Mouse (Mus musculus) kidney, embryonic 16.5 days (tissue): ENCODE results near the gene Rhoj. TPM values are rescaled to one million over a fixed set of nuclear protein-coding genes. Genes with fewer than 3 reads are reported as not detected.
A peak's percentile ranks its signal among the peaks of the same experiment; 100 is the strongest.
"Not testable (repeated sequence)": the region's sequence is repeated elsewhere in the genome, so short reads cannot be mapped to it uniquely, and the experiment has no call there.

Experiments used
- ATAC-seq: fragments of 200-750 bp; cut with Nextera tagmentation; 2 replicates; pipeline ENCODE4 v1.8.0; 2017; ENCODE audit warnings: moderate TSS enrichment; ENCODE audit not compliant: low FRiP score, low TSS enrichment
- H3K27ac ChIP-seq: fragments of 300-500 bp; sonication (generic); 2 replicates; pipeline ENCODE4 v1.5.1; 2014; ENCODE audit warnings: low read length
- H3K27me3 ChIP-seq: fragments of 300-500 bp; sonication (generic); 2 replicates; pipeline ENCODE4 v1.6.1; 2014; ENCODE audit warnings: low read length, control low read depth, mixed read lengths; ENCODE audit not compliant: insufficient read depth
- H3K36me3 ChIP-seq: fragments of 300-500 bp; sonication (generic); 2 replicates; pipeline ENCODE4 v1.6.1; 2014; ENCODE audit warnings: low read length, control low read depth, mixed read lengths; ENCODE audit not compliant: insufficient read depth
- H3K4me1 ChIP-seq: fragments of 300-500 bp; sonication (generic); 2 replicates; pipeline ENCODE4 v1.6.1; 2014; ENCODE audit warnings: low read length, control low read depth, mixed read lengths; ENCODE audit not compliant: insufficient read depth
- H3K4me2 ChIP-seq: fragments of 300-500 bp; sonication (generic); replicated peaks from 2 replicates; pipeline ENCODE4 v1.6.1; 2014; ENCODE audit warnings: low read depth, low read length
- H3K4me3 ChIP-seq: fragments of 300-500 bp; sonication (generic); 2 replicates; pipeline ENCODE4 v1.5.1; 2014; ENCODE audit warnings: mild to moderate bottlenecking, low read length
- H3K9ac ChIP-seq: fragments of 300-500 bp; sonication (generic); replicated peaks from 2 replicates; pipeline ENCODE4 v1.6.1; 2014; ENCODE audit warnings: low read length
- H3K9me3 ChIP-seq: fragments of 300-500 bp; sonication (generic); 2 replicates; pipeline ENCODE4 v1.6.1; 2016; ENCODE audit warnings: low read length, control low read depth
- WGBS: fragments of 180-500 bp; shearing (Covaris S2); extraction: QIAGEN DNeasy Blood & Tissue Kit; methylation state at CpG from one replicate; pipeline ENCODE4 v1.1.7; 2014; 5-methylcytosine and 5-hydroxymethylcytosine counted together
- polyA plus RNA-seq: library from polyadenylated mRNA; unstranded; fragments of >200 nt; fragmentation: Nextera tagmentation; extraction: Ambion mirVana; gene quantifications from 2 replicates; pipeline ENCODE4 v1.2.1, GENCODE M21; 2015

Rhoj gene
- polyA plus RNA-seq, 1 experiment from 2014 or later, result 58.3 TPM

DNA sequence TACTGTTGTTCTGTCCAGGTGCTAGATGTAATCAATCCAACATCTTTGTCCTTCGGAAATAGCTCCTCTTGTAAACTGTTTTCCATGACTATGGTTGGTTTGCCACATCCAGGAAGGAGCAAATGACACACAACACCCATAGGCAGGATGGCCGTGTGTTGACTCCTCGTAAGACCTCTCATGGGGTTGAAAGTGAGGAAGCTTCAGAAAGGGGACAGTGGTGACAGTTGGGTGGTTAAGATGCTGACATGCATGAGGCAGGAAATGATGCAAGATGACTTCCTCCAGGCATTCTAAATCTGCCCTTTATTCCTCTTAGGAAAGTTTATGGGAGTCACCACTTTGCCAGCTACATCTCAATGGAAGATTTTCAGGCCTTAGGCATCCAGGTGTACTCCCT lies 31.8 kb downstream of the Rhoj start:
- H3K27ac ChIP-seq, result no peak overlapping the region
- WGBS, result 93% methylated on average over 3 of the region's 3 CpGs
- H3K27me3 ChIP-seq, result no peaks in the 10 kb centered on the region
- no peak overlapping the region for H3K9ac ChIP-seq
- no peaks in the 10 kb centered on the region for H3K4me1 ChIP-seq
- no peaks in the 10 kb centered on the region for H3K9me3 ChIP-seq
- ATAC-seq, result no peak
- H3K4me3 ChIP-seq, result no peak overlapping the region
- H3K36me3 ChIP-seq, result no peaks in the 10 kb centered on the region
- H3K4me2 ChIP-seq, result no peak overlapping the region

DNA sequence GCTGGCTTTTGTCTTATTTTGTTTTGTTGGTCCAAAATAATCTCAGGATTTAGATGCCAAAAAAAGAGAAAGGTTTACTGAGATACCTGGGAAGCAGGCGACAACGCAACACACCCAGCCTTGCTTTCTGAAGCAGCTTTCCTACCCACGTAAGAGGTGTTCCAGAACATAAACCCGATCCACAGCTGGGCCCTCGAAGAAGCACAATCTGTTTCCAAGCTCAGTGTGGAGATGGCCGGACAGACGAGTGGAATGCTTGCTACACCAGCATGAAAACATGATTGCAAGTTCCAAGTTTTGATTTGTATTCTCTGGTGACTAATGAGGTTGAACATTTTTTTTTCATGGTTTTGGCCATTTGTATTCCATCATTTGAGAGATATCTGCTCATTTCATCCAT lies 32.2 kb downstream of the Rhoj start:
- Histone ChIP-seq H3K9me3 (no peaks in the 10 kb centered on the region), H3K4me1 (no peaks in the 10 kb centered on the region), H3K4me2 (no peak overlapping the region), H3K36me3 (no peaks in the 10 kb centered on the region), H3K27me3 (no peaks in the 10 kb centered on the region), H3K4me3 (no peak overlapping the region), H3K9ac (no peak overlapping the region), H3K27ac (no peak overlapping the region)
- 82% methylated on average over 7 of the region's 7 CpGs for WGBS
- no peak for ATAC-seq

DNA sequence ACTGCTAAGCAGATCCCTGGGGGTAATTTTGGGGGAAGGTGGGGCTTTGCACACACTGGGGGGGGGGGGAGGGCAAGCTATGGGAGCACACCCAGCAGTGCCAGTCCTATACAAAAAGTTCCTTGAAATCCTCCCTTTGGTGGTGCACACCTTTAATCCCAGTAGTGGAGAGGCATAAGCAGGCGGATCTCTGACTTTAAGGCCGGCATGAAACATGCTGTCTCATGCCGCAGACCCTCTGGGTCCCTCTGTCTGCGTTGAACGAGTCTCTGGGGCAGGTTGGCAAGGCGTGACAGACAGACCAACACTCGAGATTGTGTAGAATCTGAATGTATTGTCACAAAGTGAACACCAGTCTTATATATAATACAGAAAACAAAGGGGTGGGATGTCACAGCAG lies 40.4 kb downstream of the Rhoj start:
- 92% methylated on average over 7 of the region's 7 CpGs for whole genome bisulfite sequencing
- no peak overlapping the region for H3K4me2 ChIP-seq
- ATAC-seq, result no peak
- H3K36me3 ChIP-seq, result no peaks in the 10 kb centered on the region
- H3K4me3 ChIP-seq, result no peak overlapping the region
- peaks cover 10% of the 10 kb centered on the region; the same call in 1 of the 2 replicates for H3K4me1 ChIP-seq
- no peaks in the 10 kb centered on the region for H3K27me3 ChIP-seq
- H3K9me3 ChIP-seq, result no peaks in the 10 kb centered on the region
- no peak overlapping the region for H3K9ac ChIP-seq
- H3K27ac ChIP-seq, result no peak overlapping the region

DNA sequence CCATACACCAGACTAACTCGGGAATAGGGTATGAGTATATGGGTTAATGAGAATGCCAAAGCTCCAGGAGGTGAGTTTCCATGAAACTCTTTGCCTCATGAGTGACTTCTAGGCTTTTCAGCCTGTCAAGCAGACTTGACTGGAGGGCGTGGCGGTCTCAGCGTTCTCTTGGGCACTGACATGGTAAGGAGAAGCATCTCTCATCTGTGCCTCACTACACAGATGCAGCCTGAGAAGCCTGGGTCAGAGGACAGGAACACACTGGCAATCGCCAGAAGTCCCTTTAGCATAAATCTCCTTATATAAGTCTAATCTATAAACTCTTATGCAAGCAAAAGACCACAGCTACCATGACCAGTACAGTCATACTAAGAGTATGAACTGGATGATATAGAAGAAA lies 41.4 kb downstream of the Rhoj start:
- not testable (repeated sequence) for H3K4me2 ChIP-seq, H3K27me3 ChIP-seq, H3K27ac ChIP-seq, H3K4me3 ChIP-seq, H3K9ac ChIP-seq, ATAC-seq, H3K4me1 ChIP-seq, H3K36me3 ChIP-seq, H3K9me3 ChIP-seq
- 76% methylated on average over 5 of the region's 5 CpGs for WGBS

DNA sequence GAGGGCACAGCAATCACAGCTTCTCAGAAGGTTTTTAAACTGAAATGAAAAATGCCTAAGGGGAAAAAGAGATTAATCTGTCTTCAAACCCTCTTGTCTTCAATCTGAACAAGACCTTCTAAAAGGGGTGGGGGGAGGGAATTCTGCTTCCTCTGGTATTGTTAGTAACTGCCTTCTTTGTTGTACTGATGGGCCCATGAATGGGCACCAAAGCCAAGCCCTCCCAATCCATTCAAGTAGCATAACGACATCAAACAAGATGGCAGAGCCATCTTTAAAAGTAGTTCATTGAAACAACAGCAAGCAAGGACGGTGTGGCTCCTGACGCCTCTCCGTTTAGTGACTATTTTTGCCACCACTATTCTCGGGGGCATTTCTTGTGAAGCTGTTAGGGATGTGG lies 42.6 kb downstream of the Rhoj start:
- Histone ChIP-seq H3K9me3 (no peaks in the 10 kb centered on the region), H3K36me3 (no peaks in the 10 kb centered on the region), H3K4me1 (peaks cover 10% of the 10 kb centered on the region; the same call in 1 of the 2 replicates), H3K9ac (no peak overlapping the region), H3K4me3 (no peak overlapping the region), H3K27me3 (no peaks in the 10 kb centered on the region), H3K4me2 (no peak overlapping the region), H3K27ac (no peak overlapping the region)
- ATAC-seq, result no peak
- WGBS, result 97% methylated on average over 5 of the region's 5 CpGs

DNA sequence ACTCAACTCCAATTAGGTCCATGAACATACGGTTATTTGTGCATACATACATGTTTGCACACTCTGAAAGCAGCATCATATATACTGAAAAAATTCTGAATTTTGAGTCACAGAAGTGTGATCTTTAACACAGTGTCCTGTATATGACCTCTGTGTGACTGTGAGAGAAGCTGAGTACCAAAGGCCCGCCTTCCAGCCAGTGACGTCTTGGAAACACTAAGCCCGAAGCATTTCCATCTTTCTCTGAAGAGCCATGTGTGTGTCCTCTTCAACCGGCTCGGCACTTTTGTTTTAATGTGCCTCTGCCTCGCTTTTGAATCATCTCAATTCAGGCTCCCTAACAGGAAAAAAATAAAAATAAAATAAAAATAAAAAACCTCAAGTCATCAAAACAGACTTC lies 43.7 kb downstream of the Rhoj start:
- peaks cover 13% of the 10 kb centered on the region; the same call in 1 of the 2 replicates for H3K4me1 ChIP-seq
- H3K27ac ChIP-seq, result peak overlapping the region; percentile 25
- H3K36me3 ChIP-seq, result no peaks in the 10 kb centered on the region
- H3K9ac ChIP-seq, result no peak overlapping the region
- 60% methylated on average over 7 of the region's 7 CpGs for WGBS
- no peak overlapping the region for H3K4me2 ChIP-seq
- peak; percentile 64; the same call in 1 of the 2 replicates for ATAC-seq
- no peak overlapping the region for H3K4me3 ChIP-seq
- no peaks in the 10 kb centered on the region for H3K9me3 ChIP-seq
- no peaks in the 10 kb centered on the region for H3K27me3 ChIP-seq

DNA sequence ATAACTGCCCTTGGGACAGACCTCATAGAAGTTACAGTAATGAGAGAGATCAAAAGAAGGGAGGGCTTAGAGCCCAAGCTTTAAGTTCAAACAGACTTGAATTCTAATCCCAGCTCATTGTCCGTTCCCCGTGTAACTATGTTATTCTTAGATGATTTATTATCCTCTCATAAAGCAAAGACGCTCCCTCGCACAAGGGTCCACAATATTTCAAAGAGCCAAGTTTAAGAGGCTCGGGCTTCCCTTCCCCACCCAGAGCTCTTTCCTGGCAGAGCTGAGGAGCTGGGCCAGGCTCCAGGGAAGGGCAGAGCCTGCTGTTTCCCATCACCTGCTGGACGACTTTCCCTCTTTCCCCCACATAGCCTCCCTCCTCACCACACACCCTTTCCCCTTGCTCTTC lies 44.3 kb downstream of the Rhoj start:
- Histone ChIP-seq H3K27me3 (no peaks in the 10 kb centered on the region), H3K9ac (no peak overlapping the region), H3K36me3 (no peaks in the 10 kb centered on the region), H3K27ac (peak overlapping the region; percentile 35; the same call in 1 of the 2 replicates), H3K4me2 (no peak overlapping the region), H3K4me3 (no peak overlapping the region), H3K9me3 (no peaks in the 10 kb centered on the region), H3K4me1 (peaks cover 15% of the 10 kb centered on the region; the same call in 1 of the 2 replicates)
- WGBS, result 20% methylated on average over 6 of the region's 6 CpGs
- peak; percentile 90 for ATAC-seq

DNA sequence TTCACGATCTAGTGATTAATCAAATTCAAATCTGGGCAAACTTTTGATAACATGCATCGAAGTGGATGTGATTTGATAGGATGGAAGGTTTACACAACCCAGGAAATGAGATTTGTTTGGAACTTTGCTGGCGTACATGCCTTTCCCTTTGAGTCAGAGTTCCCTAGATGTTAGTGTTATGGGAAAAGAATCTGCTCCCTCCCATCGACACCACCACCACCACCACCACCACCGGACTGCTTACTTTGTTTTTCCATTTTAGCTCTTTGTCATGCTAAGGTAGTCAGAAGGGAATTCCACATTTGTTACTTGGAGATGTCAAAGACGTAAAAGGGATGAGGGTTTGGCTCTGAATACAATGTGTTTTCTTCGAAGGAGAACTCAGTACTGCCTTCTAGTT lies 46.2 kb downstream of the Rhoj start:
- ATAC-seq, result no peak
- H3K9ac ChIP-seq, result no peak overlapping the region
- H3K4me2 ChIP-seq, result no peak overlapping the region
- H3K4me1 ChIP-seq, result peaks cover 17% of the 10 kb centered on the region
- H3K4me3 ChIP-seq, result no peak overlapping the region
- no peaks in the 10 kb centered on the region for H3K27me3 ChIP-seq
- H3K36me3 ChIP-seq, result no peaks in the 10 kb centered on the region
- no peak overlapping the region for H3K27ac ChIP-seq
- H3K9me3 ChIP-seq, result no peaks in the 10 kb centered on the region
- WGBS, result 68% methylated on average over 7 of the region's 7 CpGs

DNA sequence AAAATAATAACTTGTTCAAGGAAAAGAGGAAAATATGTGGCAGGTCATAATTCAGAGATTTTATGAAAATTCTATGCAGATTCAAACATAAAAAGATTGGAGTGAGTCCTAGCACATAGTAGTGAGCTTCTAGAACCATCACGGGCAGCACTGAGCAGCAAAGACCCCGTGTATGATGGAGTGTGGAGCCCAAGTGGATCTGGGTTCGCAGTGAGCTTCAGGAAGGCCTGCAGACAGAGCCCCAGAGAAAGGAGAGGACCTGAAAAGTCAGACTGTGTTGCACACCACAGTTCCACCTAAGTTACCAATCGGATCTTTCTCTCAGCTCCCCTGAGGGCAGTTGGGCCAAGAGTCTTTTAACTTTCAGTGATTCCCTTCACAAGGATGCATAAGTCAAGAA lies 49.7 kb downstream of the Rhoj start:
- H3K9ac ChIP-seq, result no peak overlapping the region
- H3K4me1 ChIP-seq, result peaks cover 15% of the 10 kb centered on the region
- H3K27me3 ChIP-seq, result no peaks in the 10 kb centered on the region
- H3K36me3 ChIP-seq, result 0 out of 2 replicates have a peak, but pooled peaks cover 1% of the 10 kb centered on the region
- no peak overlapping the region for H3K27ac ChIP-seq
- no peaks in the 10 kb centered on the region for H3K9me3 ChIP-seq
- no peak overlapping the region for H3K4me3 ChIP-seq
- no peak for ATAC-seq
- no peak overlapping the region for H3K4me2 ChIP-seq
- 83% methylated on average over 4 of the region's 4 CpGs for WGBS

DNA sequence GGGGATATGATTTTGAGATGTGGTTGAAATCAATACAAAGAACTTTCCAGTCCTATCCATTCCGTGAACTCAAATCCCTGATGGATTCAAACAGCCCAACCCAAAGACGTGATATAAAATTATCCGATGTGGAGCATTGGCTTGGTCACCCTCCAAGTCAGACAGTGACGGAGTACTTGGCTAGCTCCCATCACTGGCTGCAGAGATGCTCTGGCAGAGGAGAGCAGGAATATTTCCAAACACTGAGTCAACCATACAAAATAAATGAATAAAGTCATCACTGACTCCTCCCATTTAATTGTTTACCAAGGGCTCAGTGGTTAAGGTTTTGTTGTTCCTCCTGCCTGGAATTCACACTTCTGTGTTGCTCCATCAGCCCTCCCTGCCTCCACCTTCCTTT lies 50.6 kb downstream of the Rhoj start:
- ATAC-seq, result no peak
- WGBS, result 66% methylated on average over 4 of the region's 4 CpGs
- Histone ChIP-seq H3K4me3 (no peak overlapping the region), H3K9ac (no peak overlapping the region), H3K36me3 (0 out of 2 replicates have a peak, but pooled peaks cover 4% of the 10 kb centered on the region), H3K27me3 (no peaks in the 10 kb centered on the region), H3K4me2 (no peak overlapping the region), H3K9me3 (no peaks in the 10 kb centered on the region), H3K27ac (no peak overlapping the region), H3K4me1 (peaks cover 14% of the 10 kb centered on the region)
